Mouse (Mus musculus) thymus, postnatal 4 days (tissue): Measurements from ENCODE around the gene Dnase1l2.
A peak's percentile ranks its signal among the peaks of the same experiment; 100 is the strongest.

Source experiments
- DNase-seq: peaks from one replicate; pipeline ENCODE4 v3.0.0; 2021

Gene Dnase1l2

GRCm38 (mm10) chr17:24442632-24443155 is at the start of gene Dnase1l2:
Dnase1l2 (minus strand) TSS chr17:24443105.
- DNase-seq = no peak

- no peak for DNase-seq
Measured at GRCm38 (mm10) chr17:24490399-24490798, 47.5 kb upstream of the Dnase1l2 start.

- DNase-seq = no peak
Measured at GRCm38 (mm10) chr17:24489265-24490030, 46.5 kb upstream of the Dnase1l2 start.

- peak; percentile 60 for DNase-seq
Measured at GRCm38 (mm10) chr17:24488662-24489264, 45.9 kb upstream of the Dnase1l2 start.

GRCm38 (mm10) chr17:24488186-24488661 is 45.3 kb upstream of the Dnase1l2 start, which contains the start of gene Caskin1:
Caskin1 (plus strand) TSS chr17:24488601.
- DNase-seq = peak; percentile 31

GRCm38 (mm10) chr17:24485090-24485860 is 42.4 kb upstream of the Dnase1l2 start:
- DNase-seq = peak; percentile 74

- DNase-seq = no peak
Measured at GRCm38 (mm10) chr17:24483495-24483894, 40.6 kb upstream of the Dnase1l2 start.

GRCm38 (mm10) chr17:24481027-24481815 is 38.3 kb upstream of the Dnase1l2 start:
- no peak for DNase-seq

GRCm38 (mm10) chr17:24480201-24480826 is 37.4 kb upstream of the Dnase1l2 start:
- DNase-seq = no peak

GRCm38 (mm10) chr17:24479431-24479830 is 36.5 kb upstream of the Dnase1l2 start:
- no peak for DNase-seq

- peak; percentile 99 for DNase-seq
Measured at GRCm38 (mm10) chr17:24478663-24479380, 35.9 kb upstream of the Dnase1l2 start, which contains the start of gene Mlst8. Mlst8 (minus strand) TSS chr17:24479078.

- DNase-seq = peak; percentile 37
Measured at GRCm38 (mm10) chr17:24477985-24478600, 35.2 kb upstream of the Dnase1l2 start.

GRCm38 (mm10) chr17:24477053-24477984 is 34.4 kb upstream of the Dnase1l2 start:
- DNase-seq = no peak

- no peak for DNase-seq
Measured at GRCm38 (mm10) chr17:24476022-24476776, 33.3 kb upstream of the Dnase1l2 start.

GRCm38 (mm10) chr17:24475586-24475985 is 32.7 kb upstream of the Dnase1l2 start:
- no peak for DNase-seq

GRCm38 (mm10) chr17:24474557-24474956 is 31.7 kb upstream of the Dnase1l2 start:
- no peak for DNase-seq

- DNase-seq = no peak
Measured at GRCm38 (mm10) chr17:24473612-24474275, 30.8 kb upstream of the Dnase1l2 start, which contains the start of gene Bricd5. Bricd5 (plus strand) TSS chr17:24473884.

- no peak for DNase-seq
Measured at GRCm38 (mm10) chr17:24472512-24472911, 29.6 kb upstream of the Dnase1l2 start.
